Mouse (Mus musculus): Measurements from ENCODE around the gene Actl9. TPM values are rescaled to one million over a fixed set of nuclear protein-coding genes. Genes with fewer than 3 reads are reported as not detected.

Actl9 gene
- not detected in 2 replicates for polyA plus RNA-seq (2015; fragmentation: Nextera tagmentation; extraction: Ambion mirVana)

DNA sequence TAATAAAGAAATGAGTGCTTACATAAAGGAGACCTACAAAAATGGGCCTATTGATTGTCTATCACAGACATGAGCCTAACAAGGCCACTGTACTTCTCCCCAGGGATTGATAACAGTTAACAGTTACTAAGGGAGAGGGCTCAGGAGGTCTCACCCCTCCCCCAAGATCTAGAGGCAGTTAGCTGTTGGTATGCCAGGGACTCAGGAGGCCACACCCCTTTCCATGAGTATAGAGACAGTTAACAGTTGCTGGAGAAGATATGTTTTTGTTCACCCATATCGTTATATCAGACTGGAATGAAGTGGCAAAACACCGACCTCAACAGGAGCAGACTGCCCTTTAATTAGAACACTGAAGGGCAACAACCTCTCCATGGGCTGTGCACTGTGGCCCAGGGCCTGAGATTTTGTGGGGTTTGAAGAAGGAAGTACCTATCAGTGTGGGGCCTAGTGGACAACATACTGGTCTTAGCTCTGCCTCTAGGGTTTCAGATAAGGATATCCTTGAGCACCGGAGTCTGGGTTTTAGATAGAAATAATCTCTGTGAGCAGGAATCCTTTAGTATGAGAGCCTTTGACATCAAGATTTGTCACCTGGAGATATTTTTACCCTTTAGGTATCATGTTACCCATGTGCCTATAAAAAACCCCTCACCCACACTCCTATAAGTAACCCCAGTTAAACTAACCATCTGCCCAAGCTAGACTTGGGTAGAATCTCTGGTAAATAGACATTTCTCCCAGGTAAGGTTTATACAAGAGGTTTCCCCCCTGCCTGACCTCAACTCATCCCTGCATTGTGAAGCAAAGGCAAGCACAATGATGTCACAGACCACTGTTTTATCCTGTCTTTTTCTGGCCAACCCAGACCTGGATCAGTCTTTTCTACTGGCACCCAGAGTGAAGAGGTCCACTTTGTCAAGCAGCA, at the start of gene Actl9:
Actl9 (plus strand) TSS at position 878 of the 928 bp plus-strand sequence.
- no peak within 1 kb of the TSS for H3K4me2 ChIP-seq (replicated peaks)
- no peak within 1 kb of the TSS for H3K4me3 ChIP-seq
- no peak for ATAC-seq (replicated peaks)
- no peaks in the 10 kb centered on the region for H3K36me3 ChIP-seq
- no peaks in the 10 kb centered on the region for H3K27me3 ChIP-seq
- no peak within 1 kb of the TSS for H3K27ac ChIP-seq (replicated peaks)
- no peaks in the 10 kb centered on the region for H3K4me1 ChIP-seq
- no peaks in the 10 kb centered on the region for H3K9me3 ChIP-seq
- no peak within 1 kb of the TSS for H3K9ac ChIP-seq (replicated peaks)
- WGBS: 80% methylated on average over 3 of the region's 3 CpGs

DNA sequence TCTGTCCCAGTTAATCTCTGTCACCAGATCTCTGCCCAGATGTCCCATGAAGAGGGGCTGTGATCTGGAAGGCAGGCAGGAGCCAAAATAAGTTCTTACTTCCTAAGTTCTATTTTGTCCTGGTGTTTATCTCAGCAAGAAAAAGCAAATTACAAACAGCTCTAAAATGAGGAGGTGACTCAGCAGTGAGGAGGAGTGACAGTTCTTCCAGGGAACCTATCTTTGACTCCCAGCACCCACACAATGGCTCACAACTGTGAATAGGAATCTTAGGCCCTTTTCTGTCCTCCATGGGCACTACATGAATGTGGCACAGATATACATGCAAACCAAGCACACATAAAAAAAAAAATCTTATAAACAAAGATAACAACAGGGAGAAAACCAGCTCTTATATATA, 47.0 kb upstream of the Actl9 start:
- Histone ChIP-seq H3K9me3 (no peaks in the 10 kb centered on the region), H3K9ac (replicated peaks) (no peak overlapping the region), H3K27me3 (no peaks in the 10 kb centered on the region), H3K4me2 (replicated peaks) (no peak overlapping the region), H3K4me3 (no peak overlapping the region), H3K4me1 (no peaks in the 10 kb centered on the region), H3K27ac (replicated peaks) (no peak overlapping the region), H3K36me3 (peaks cover 50% of the 10 kb centered on the region)
- ATAC-seq (replicated peaks): no peak

DNA sequence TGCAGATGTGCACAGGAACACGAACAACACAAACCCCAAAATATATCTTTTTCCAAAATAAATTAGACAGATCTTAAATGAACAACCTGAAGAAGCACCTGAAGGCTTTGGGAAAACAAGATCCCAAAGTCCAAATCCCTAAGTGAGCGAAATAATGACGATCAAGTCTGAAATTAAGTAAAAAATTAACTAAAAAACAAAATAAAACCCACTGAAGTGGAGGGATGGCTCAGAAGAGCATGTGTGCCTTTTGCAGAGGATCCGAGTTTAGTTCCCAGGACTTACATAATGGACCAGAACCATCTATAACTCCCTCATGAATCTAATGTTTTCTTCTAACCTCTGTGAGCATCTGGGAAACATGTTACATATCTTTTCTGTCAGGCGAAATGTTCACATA, 40.4 kb upstream of the Actl9 start:
- no peak for ATAC-seq (replicated peaks)
- Histone ChIP-seq H3K27ac (replicated peaks) (no peak overlapping the region), H3K4me3 (no peak overlapping the region), H3K27me3 (no peaks in the 10 kb centered on the region), H3K4me2 (replicated peaks) (no peak overlapping the region), H3K9me3 (no peaks in the 10 kb centered on the region), H3K9ac (replicated peaks) (no peak overlapping the region), H3K4me1 (peaks cover 12% of the 10 kb centered on the region), H3K36me3 (no peaks in the 10 kb centered on the region)
- 96% methylated on average over 5 of the region's 5 CpGs for whole genome bisulfite sequencing

DNA sequence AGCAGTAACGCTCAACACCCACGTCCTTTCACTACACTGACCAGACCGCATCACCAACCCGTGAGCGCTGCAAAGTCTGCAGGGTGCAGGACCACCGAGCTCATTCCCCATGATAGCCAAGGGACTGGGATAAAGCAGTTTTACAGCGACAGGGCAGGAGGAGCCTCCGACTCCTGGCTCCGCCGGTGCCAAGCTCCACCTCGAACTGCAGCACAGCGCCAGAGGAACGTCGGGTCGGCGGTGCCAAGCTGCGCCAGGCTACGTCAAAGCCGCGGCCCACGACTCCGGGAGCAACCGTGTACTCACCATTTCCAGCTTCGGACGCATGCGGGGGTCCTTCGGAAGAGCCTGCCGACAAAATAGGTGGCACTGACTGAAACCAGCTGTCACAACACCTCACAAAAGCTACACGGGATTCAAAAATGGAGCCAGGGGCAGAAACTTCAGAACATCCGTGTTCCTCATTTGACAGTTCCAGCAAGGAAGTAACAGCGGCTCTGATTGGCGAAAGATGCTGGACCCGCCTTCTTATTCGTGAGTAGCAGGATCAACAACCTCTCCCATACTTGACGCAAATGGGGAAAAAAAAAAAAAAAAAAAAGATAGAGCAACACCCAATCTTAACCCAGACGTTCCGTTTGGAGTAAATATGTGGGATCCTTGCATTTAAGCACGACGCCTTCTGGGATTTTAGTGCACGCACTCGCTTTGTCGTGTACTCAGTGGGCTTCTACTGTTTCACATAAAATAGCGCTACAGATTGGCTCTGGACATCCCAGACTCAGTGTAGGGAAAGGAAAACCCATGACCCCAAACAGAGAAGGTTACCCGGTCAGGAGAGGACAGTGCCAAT, 38.3 kb upstream of the Actl9 start, which contains the start of gene Zfp101:
Zfp101 (minus strand) TSS at position 460 of the 853 bp plus-strand sequence.
- Histone ChIP-seq H3K4me2 (replicated peaks) (peak within 1 kb of the TSS; percentile 52), H3K9ac (replicated peaks) (peak within 1 kb of the TSS; percentile 72), H3K36me3 (no peaks in the 10 kb centered on the region), H3K27ac (replicated peaks) (peak within 1 kb of the TSS; percentile 86), H3K9me3 (no peaks in the 10 kb centered on the region), H3K27me3 (no peaks in the 10 kb centered on the region), H3K4me1 (peaks cover 12% of the 10 kb centered on the region), H3K4me3 (peak within 1 kb of the TSS; percentile 85)
- WGBS: under 1% methylated on average over 44 of the region's 44 CpGs
- peak; percentile 99 for ATAC-seq (replicated peaks)

DNA sequence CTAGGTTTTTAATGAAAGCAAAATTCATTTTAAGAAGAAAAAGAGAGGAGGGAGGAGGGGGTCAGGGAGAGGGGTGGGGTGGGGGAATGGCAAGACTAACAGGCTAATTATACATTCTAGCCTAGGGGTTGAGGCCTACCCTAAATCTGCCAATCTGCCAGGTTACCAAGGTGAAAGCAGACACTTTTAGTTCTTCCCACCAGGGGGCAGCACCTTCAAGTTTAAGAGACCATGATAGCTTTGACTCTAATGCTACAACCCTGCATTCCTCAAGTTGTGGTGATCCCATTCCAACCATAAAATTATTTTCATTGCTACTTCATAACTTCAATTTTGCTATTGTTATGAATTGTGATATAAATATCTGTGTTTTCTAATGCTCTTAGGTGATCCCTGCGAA, 6.5 kb downstream of the Actl9 start:
- WGBS: 68% methylated on average over 1 of the region's 1 CpGs
- Histone ChIP-seq H3K27me3 (no peaks in the 10 kb centered on the region), H3K9me3 (no peaks in the 10 kb centered on the region), H3K36me3 (no peaks in the 10 kb centered on the region), H3K4me3 (no peak overlapping the region), H3K4me2 (replicated peaks) (no peak overlapping the region), H3K9ac (replicated peaks) (no peak overlapping the region), H3K4me1 (no peaks in the 10 kb centered on the region), H3K27ac (replicated peaks) (no peak overlapping the region)
- ATAC-seq (replicated peaks): no peak

DNA sequence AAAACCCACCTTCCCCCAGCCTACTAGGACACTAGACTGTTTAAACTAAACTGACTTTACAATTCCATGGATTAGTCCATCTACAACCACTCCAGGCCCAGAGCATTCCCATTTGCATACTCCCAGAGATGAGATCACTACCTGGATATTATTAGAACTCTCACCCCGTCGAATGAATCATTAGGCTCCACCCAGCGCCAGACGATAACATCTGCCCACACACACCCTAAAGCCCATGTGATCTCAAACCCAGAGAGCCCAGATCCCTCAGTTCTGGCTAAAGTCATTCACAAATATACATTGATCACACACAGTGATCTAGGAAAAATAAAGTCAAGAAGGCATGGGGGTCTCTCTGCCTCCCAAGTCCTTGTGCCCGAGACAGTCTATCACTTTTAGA, 7.2 kb downstream of the Actl9 start:
- 72% methylated on average over 5 of the region's 5 CpGs for WGBS
- H3K4me2 ChIP-seq (replicated peaks): no peak overlapping the region
- H3K4me1 ChIP-seq: no peaks in the 10 kb centered on the region
- H3K36me3 ChIP-seq: no peaks in the 10 kb centered on the region
- ATAC-seq (replicated peaks): no peak
- H3K27me3 ChIP-seq: no peaks in the 10 kb centered on the region
- no peak overlapping the region for H3K4me3 ChIP-seq
- H3K27ac ChIP-seq (replicated peaks): no peak overlapping the region
- no peak overlapping the region for H3K9ac ChIP-seq (replicated peaks)
- no peaks in the 10 kb centered on the region for H3K9me3 ChIP-seq

DNA sequence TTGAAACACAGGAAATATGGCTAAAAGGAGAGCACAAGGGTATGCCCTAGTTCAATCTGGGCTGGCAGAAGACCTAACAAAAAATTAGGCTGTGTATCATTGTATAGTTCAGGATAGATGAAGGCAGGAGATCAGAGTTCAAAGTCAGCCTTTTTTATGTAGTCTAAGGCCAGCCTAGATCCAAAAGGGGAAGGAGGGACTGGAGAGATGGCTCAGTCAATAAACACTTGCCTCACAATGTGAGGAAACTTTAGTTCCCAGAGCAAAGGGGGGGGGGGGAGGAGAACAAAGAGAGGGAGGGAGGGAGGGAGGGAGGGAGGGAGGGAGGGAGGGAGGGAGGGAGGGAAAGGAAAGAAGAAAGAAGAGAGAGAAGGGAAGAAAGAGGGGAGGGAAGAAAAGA, 8.5 kb downstream of the Actl9 start:
- no peaks in the 10 kb centered on the region for H3K36me3 ChIP-seq
- no peak overlapping the region for H3K9ac ChIP-seq (replicated peaks)
- H3K4me3 ChIP-seq: no peak overlapping the region
- H3K4me2 ChIP-seq (replicated peaks): no peak overlapping the region
- ATAC-seq (replicated peaks): no peak
- no peak overlapping the region for H3K27ac ChIP-seq (replicated peaks)
- H3K4me1 ChIP-seq: no peaks in the 10 kb centered on the region
- no peaks in the 10 kb centered on the region for H3K27me3 ChIP-seq
- H3K9me3 ChIP-seq: no peaks in the 10 kb centered on the region

DNA sequence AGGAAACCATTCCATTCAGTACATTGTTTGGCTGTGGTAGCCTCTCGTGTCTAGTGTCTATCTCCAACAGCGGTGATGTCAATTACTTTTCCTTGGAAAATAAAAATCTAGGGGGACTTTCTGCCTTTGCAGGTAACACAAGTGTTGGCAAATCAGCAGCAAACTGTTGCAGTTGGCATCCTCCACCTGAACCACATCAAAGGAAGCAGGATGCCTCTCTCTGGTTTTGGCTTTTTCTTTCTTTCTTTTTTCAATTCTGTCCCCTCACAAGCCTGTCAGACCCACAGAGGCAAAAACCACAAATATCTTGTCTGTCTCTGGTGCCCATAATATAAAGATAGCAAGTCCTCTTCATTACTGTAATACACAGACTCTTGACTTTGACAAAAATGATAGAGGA, 23.9 kb downstream of the Actl9 start:
- H3K4me1 ChIP-seq: no peaks in the 10 kb centered on the region
- H3K9me3 ChIP-seq: no peaks in the 10 kb centered on the region
- no peaks in the 10 kb centered on the region for H3K27me3 ChIP-seq
- H3K4me3 ChIP-seq: no peak overlapping the region
- 90% methylated on average over 2 of the region's 2 CpGs for WGBS
- no peak for ATAC-seq (replicated peaks)
- no peak overlapping the region for H3K4me2 ChIP-seq (replicated peaks)
- no peaks in the 10 kb centered on the region for H3K36me3 ChIP-seq
- no peak overlapping the region for H3K9ac ChIP-seq (replicated peaks)
- no peak overlapping the region for H3K27ac ChIP-seq (replicated peaks)

DNA sequence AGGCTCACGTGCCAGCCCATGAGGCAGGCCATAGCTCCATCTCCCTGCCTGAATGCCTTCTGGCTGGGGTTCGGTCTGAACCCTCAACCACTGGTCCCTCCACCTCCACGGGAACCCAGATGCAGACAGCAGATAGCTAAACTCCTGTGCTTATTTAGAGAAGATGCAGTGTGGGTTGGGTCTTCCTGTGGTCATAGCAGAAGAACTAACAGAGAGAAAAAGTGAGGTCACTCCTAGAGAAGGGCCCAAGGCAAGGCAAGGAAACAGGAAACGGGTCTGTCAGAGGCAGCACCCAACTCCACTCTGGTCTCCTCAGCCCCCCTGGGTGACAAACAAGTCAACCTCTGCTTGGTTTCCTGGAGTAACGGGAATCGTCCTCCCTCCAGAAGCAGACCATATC, 38.5 kb downstream of the Actl9 start:
- H3K36me3 ChIP-seq: no peaks in the 10 kb centered on the region
- H3K27me3 ChIP-seq: no peaks in the 10 kb centered on the region
- H3K4me1 ChIP-seq: no peaks in the 10 kb centered on the region
- H3K9ac ChIP-seq (replicated peaks): no peak overlapping the region
- H3K4me2 ChIP-seq (replicated peaks): no peak overlapping the region
- no peaks in the 10 kb centered on the region for H3K9me3 ChIP-seq
- no peak for ATAC-seq (replicated peaks)
- 74% methylated on average over 6 of the region's 6 CpGs for WGBS
- H3K27ac ChIP-seq (replicated peaks): no peak overlapping the region
- H3K4me3 ChIP-seq: no peak overlapping the region

Other genes starting within 250 kb of the Actl9 start
- gene Olfr239, start 241.6 kb upstream of the Actl9 start, polyA plus RNA-seq (2015; fragmentation: Nextera tagmentation; extraction: Ambion mirVana): not detected in 2 replicates
- gene Olfr1564, start 211.2 kb upstream of the Actl9 start, polyA plus RNA-seq (2015; fragmentation: Nextera tagmentation; extraction: Ambion mirVana): 0.05 TPM in 1 of 2 replicates, not detected in the other
- gene Zfp955a, start 177.8 kb upstream of the Actl9 start, polyA plus RNA-seq (2015; fragmentation: Nextera tagmentation; extraction: Ambion mirVana): 25.6 and 26.2 TPM in 2 replicates
- 0.05 and 0.08 TPM in 2 replicates for gene Olfr63, start 168.2 kb upstream of the Actl9 start, polyA plus RNA-seq (2015; fragmentation: Nextera tagmentation; extraction: Ambion mirVana)
- 20.6 and 21.9 TPM in 2 replicates for gene Zfp955b, start 143.4 kb upstream of the Actl9 start, polyA plus RNA-seq (2015; fragmentation: Nextera tagmentation; extraction: Ambion mirVana)
- gene Zfp81, start 74.0 kb upstream of the Actl9 start, polyA plus RNA-seq (2015; fragmentation: Nextera tagmentation; extraction: Ambion mirVana): 21.1 and 21.7 TPM in 2 replicates
- 20.2 and 20.6 TPM in 2 replicates for gene Zfp101, start 38.3 kb upstream of the Actl9 start, polyA plus RNA-seq (2015; fragmentation: Nextera tagmentation; extraction: Ambion mirVana)
- gene Adamts10, start 91.3 kb downstream of the Actl9 start, polyA plus RNA-seq (2015; fragmentation: Nextera tagmentation; extraction: Ambion mirVana): 37.8 and 40.7 TPM in 2 replicates
- gene Myo1f, start 122.8 kb downstream of the Actl9 start, polyA plus RNA-seq (2015; fragmentation: Nextera tagmentation; extraction: Ambion mirVana): 1.7 and 2.1 TPM in 2 replicates
- gene Zfp414, start 196.2 kb downstream of the Actl9 start, polyA plus RNA-seq (2015; fragmentation: Nextera tagmentation; extraction: Ambion mirVana): 58.9 and 59.3 TPM in 2 replicates
- 0.41 and 0.46 TPM in 2 replicates for gene Pram1, start 205.2 kb downstream of the Actl9 start, polyA plus RNA-seq (2015; fragmentation: Nextera tagmentation; extraction: Ambion mirVana)